Mouse (Mus musculus) monocyte, adult 5-6 weeks (primary cell): ENCODE results near the gene Col11a1. TPM values are rescaled to one million over a fixed set of nuclear protein-coding genes. Genes with fewer than 3 reads are reported as not detected.

ENCODE experiments used
- ATAC-seq: fragments of 153-309, 156-312 bp; replicated peaks from 2 replicates; pipeline ENCODE4 v1.8.0; 2017; ENCODE audit warnings: mild to moderate bottlenecking; ENCODE audit not compliant: low TSS enrichment, insufficient number of reproducible peaks, severe bottlenecking, poor library complexity, low FRiP score
- total RNA-seq: library from RNA; stranded (forward); fragments of 200-1000, 200-491, 200-594 nt; gene quantifications from 3 replicates; pipeline ENCODE4 v1.2.3, GENCODE M21; 2017

Gene Col11a1
- total RNA-seq: not detected in 3 replicates

- ATAC-seq: no peak
These were observed at the start of gene Col11a1 for GRCm38 (mm10) chr3:114029971-114030635. Col11a1 (plus strand) TSS chr3:114030540.

GRCm38 (mm10) chr3:113990936-113991335 is 39.4 kb upstream of the Col11a1 start:
- no peak for ATAC-seq

GRCm38 (mm10) chr3:114030886-114031285 is 546 bp downstream of the Col11a1 start:
- no peak for ATAC-seq

- no peak for ATAC-seq
These were observed 1.2 kb downstream of the Col11a1 start for GRCm38 (mm10) chr3:114031351-114032213.

- ATAC-seq: no peak
These were observed 2.0 kb downstream of the Col11a1 start for GRCm38 (mm10) chr3:114032333-114032732.

GRCm38 (mm10) chr3:114052406-114052805 is 22.1 kb downstream of the Col11a1 start:
- no peak for ATAC-seq

GRCm38 (mm10) chr3:114053501-114053900 is 23.2 kb downstream of the Col11a1 start:
- ATAC-seq: no peak

- no peak for ATAC-seq
These were observed 34.8 kb downstream of the Col11a1 start for GRCm38 (mm10) chr3:114065123-114065522.

- no peak for ATAC-seq
These were observed 35.2 kb downstream of the Col11a1 start for GRCm38 (mm10) chr3:114065587-114065986.

GRCm38 (mm10) chr3:114099335-114099734 is 69.0 kb downstream of the Col11a1 start:
- no peak for ATAC-seq

- no peak for ATAC-seq
These were observed 76.8 kb downstream of the Col11a1 start for GRCm38 (mm10) chr3:114107099-114107498.

GRCm38 (mm10) chr3:114147140-114147539 is 116.8 kb downstream of the Col11a1 start:
- ATAC-seq: no peak

GRCm38 (mm10) chr3:114197964-114198750 is 167.8 kb downstream of the Col11a1 start:
- ATAC-seq: no peak

GRCm38 (mm10) chr3:114212255-114212654 is 181.9 kb downstream of the Col11a1 start:
- ATAC-seq: no peak

- no peak for ATAC-seq
These were observed 185.8 kb downstream of the Col11a1 start for GRCm38 (mm10) chr3:114216105-114216504.

- ATAC-seq: no peak
These were observed 199.2 kb downstream of the Col11a1 start for GRCm38 (mm10) chr3:114229501-114229900.
